Mouse (Mus musculus) bone marrow macrophage, adult 2 months (primary cell): Measurements from ENCODE around the gene Ddx6.

ENCODE experiments used
- CTCF ChIP-seq: IDR thresholded peaks from 2 replicates; pipeline ENCODE4 v1.5.1; 2012; ENCODE audit warnings: low read depth, mild to moderate bottlenecking, low read length, moderate library complexity
- POLR2A ChIP-seq: IDR thresholded peaks from 2 replicates; pipeline ENCODE4 v1.6.1; 2012; ENCODE audit warnings: mild to moderate bottlenecking, low read depth, low read length, borderline replicate concordance

DNA sequence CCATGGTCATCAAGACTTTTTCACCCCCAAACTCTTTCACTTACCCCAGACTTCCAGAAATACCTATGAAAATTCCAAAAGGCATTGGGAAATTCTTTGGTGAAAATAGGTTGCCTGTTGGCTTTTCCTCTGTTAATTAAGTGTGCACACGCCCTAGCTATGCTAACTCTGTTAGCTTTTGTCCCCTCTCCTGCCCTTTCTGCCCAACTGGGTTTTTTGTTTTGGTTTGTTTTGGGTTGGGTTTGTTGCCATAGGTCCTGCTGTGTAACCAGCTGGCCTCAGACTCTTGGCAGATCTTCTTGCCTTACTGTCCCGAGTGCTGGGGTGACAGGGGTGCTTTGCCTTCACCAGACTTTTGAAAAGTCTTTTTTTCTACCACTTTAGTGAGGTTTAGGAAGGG, 13.7 kb upstream of the Ddx6 start:
- TF ChIP-seq CTCF (no peak), POLR2A (no peak)
